Mouse (Mus musculus) monocyte, adult 5-6 weeks (primary cell): ENCODE data around the gene Wdfy1. TPM values are rescaled to one million over a fixed set of nuclear protein-coding genes. Genes with fewer than 3 reads are reported as not detected.

Experiments used
- ATAC-seq: fragments of 153-309, 156-312 bp; replicated peaks from 2 replicates; pipeline ENCODE4 v1.8.0; 2017; ENCODE audit warnings: mild to moderate bottlenecking; ENCODE audit not compliant: low TSS enrichment, insufficient number of reproducible peaks, severe bottlenecking, poor library complexity, low FRiP score
- total RNA-seq: library from RNA; stranded (forward); fragments of 200-1000, 200-491, 200-594 nt; gene quantifications from 3 replicates; pipeline ENCODE4 v1.2.3, GENCODE M21; 2017

The Wdfy1 gene
- total RNA-seq: 24.7 to 50.1 TPM (median 27.2 TPM) in 3 replicates

DNA sequence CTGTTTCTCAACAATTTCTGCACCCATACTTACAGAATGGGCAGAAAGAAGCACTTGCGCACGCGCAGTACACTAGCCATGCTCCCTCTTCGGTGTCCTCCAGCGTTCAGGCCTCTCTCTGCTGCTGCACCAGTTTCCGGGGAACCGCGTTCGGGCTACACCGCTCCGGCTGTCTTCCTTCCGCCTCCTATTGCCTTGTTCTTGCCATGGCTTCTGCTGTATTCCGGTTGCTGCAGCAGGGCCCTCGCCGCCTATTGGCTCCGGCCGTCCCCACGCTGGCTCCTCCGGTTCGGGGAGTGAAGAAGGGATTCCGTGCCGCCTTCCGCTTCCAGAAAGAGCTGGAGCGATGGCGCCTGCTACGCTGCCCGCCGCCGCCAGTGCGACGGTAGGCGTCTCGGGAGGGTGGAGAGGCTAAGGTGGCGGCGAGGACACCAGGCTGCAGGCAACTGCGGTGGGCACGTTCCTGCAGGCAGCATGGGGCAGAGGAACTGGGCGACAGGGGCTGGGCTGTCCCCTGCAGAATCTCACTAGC, at the start of gene Wdfy1, which contains the start of gene Mrpl44:
Gene Wdfy1 (minus strand): TSS at position 217 of the 532 bp plus-strand sequence.
Gene Mrpl44 (plus strand): TSS at position 92 of the 532 bp plus-strand sequence.
- ATAC-seq: peak; percentile 100

DNA sequence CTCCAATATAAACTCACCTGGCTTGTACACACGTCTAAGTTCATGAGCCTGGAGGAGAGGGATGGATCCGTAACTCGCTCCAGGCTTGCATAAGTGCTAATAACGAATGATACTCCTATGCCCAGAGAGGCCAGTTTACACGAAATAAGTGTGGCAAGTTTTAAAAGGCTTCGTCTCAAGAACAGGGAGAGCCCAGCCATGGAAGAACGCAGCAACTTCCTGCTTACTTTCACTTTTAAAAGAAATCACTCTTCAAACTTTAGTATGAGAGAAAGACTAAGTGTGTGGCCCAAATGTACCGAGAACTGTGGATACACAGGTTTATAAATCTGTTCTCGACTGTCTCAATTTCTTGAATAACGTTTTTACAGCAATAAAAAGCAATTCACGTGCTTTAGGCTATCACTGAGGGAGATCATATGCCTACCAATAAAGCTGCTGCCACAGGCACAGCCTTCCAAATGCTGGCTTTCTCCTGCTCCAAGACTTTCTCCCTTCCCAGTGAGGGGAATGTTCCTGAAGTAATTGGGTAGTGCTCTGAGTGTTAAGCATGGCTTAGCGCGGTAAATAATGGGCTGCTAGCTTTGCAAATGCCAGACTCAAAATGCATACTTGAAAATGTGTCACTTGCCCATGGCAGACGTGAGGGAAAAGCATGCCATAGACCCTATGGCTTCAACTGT, 48.1 kb upstream of the Wdfy1 start:
- no peak for ATAC-seq

DNA sequence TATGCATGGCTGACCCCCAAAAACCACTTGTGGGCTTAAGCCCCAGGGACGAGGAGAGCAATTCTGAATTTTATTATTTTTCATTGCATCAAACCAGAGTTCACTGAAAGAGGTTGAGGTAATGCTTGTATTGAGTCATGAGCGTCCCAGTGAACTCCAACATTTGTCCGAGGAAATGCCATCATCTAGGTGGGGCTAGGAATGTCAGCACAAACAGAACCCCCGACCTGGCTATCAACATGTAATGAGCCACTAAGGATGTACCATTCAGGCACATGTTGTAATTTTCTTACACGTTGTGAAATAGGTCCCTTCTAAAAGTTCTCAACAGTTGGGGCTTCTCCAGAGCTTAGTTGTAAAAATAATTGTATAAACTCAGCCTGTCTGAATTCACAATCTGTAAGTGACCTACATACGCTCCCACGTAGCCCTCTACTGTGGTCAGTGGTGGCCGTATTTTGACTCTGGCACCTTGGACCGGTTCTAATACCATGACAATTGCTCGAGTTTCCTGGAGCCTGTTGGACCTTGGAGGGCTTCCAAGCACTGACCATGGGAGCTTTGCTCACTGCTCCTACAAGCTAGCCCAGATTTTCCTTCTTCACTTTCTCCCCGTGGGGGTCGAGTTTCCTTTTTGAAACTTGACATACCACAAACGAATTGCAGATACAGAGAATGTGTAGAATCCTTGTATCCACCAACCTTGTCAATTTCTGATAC, 47.0 kb upstream of the Wdfy1 start:
- ATAC-seq: no peak

GRCm38 (mm10) chr1:79819296-79819879, 43.4 kb upstream of the Wdfy1 start:
- no peak for ATAC-seq

GRCm38 (mm10) chr1:79815446-79815845, 39.5 kb upstream of the Wdfy1 start:
- no peak for ATAC-seq

GRCm38 (mm10) chr1:79809447-79809846, 33.5 kb upstream of the Wdfy1 start:
- no peak for ATAC-seq

DNA sequence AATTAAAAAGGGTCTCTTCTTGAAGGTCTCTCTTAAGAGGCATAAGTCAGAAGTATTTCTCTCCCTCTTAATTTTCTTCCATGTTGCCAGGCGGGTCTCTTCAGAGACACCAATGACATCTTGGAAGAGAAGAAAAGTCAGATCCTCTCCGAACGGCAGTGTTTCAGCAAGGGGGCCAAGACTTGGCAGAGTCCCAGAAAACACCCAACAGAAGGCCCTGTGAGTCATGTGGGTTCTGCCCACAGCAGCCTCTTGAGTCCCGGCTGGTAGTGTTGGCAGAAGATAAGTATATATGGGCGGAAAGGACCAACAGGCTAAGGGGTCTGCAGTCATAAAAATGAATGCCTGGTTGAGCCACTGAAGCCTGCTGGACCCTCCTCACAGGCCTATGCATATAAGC, 30.9 kb upstream of the Wdfy1 start:
- ATAC-seq: no peak

GRCm38 (mm10) chr1:79803614-79804013, 27.7 kb upstream of the Wdfy1 start:
- no peak for ATAC-seq

DNA sequence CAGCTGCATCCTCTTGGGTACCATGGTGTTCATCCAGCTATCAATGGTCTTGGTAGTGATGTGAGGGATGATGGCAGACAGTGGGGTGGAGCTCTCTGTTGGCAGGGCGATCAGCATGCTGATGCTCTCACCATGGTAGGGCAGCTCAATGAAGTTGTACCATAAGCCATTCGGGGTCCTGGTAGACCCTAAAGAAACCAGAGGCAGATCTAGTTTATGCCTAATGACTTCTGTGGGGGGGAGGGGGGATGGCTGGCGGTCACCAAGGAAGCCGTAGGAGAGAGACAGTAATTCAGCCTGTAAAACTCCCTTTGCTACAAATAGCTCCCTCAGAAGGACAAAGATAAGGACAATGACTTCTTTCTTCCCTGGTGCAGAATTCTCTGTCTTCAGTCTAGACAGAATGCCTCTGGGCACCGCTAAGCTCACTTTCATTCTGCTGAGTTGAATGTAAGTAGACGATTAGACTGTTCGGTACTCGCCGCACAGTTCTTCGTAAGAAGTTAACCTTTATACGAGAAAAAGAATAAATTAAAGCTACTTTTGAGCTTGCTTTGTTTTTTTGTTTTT, 27.0 kb upstream of the Wdfy1 start:
- no peak for ATAC-seq

GRCm38 (mm10) chr1:79797084-79797483, 21.1 kb upstream of the Wdfy1 start:
- no peak for ATAC-seq

DNA sequence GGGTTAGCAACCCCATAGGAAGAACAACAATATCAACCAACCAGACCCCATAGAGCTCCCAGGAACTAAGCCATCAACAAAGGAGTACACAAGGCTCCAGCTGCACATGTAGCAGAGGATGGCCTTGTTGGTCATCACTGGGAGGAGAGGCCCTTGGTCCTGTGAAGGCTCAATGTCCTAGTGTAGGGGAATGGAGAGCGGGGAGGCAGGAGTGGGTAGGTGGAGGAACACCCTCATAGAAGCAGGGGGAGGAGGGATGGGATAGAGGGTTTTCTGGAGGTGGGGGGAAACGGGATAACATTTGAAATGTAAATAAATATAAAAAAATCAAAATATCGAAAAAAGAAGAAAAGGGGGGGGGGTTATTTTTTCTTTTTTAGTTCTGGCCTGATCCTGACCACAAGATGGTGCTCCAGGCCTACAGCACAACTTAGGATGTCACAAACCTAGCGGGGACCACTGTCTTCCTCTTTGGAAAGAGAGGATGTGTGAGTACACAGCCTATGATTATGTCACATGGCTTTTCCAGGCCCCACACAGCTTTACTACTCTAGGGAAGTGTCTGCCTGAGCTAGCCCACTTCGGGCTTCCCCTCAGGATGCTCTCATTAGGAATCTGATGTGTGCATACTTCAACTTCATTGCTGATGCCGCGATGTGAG, 10.5 kb upstream of the Wdfy1 start:
- ATAC-seq: no peak

DNA sequence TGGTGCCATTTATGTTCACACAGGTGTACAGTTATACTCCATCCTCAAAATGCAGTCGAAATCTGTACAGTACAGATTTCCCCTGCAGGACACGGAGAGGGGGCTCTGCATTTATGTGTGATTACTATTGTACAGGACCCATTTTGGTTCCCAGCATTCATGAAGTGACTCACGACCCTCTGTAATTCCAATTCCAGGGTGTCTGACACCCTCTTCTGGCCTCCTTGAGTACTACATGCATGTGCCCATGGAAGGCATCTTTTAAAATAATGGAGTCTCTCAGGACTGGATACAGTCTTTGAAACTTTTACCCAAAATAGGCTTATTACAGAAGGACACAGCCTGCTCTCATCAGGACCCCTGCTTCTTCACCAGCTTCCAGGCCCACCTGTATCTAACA, 6.5 kb upstream of the Wdfy1 start:
- ATAC-seq: no peak

- ATAC-seq: no peak
Observed at GRCm38 (mm10) chr1:79778011-79778410, 2.1 kb upstream of the Wdfy1 start.

DNA sequence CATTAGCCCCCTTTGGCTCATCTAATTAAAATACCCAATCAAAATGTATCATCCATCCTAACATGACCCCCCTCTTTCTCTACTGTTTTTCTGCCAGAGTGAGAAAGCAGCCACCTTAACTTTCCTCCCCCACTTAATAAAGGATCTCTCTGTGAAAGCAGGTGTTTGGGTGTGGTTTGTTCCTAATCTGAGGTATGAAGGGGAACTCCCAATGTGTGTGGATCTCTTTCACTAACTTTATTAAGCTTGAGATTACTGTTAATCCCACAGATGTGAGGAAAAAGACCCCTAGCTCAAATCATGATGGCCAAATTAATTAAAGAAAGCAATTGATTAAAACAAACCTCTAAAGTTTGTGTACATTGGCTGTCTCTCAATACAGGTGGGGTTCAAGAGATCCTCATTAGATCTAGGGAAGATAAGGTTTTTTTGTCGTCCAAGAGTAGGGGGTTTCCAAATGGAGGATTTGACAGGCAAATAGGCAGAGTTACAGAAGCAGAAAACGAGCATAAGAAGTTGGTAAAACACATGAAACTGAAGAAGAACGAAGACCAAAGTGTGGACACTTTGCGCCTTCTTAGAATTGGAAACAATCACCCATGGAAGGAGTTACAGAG, 1.7 kb downstream of the Wdfy1 start:
- ATAC-seq: no peak

GRCm38 (mm10) chr1:79768231-79768630, 7.7 kb downstream of the Wdfy1 start:
- ATAC-seq: no peak

- no peak for ATAC-seq
Observed at GRCm38 (mm10) chr1:79764483-79764882, 11.5 kb downstream of the Wdfy1 start.

GRCm38 (mm10) chr1:79764031-79764430, 11.9 kb downstream of the Wdfy1 start:
- no peak for ATAC-seq
